Mouse (Mus musculus) cerebellum, adult 2 months (tissue): ENCODE data around the gene Bin2.

Source experiments
- CTCF ChIP-seq: fragments of 200-500 bp; IDR thresholded peaks from 2 replicates; pipeline ENCODE4 v1.5.1; 2011; ENCODE audit warnings: low read depth, mild to moderate bottlenecking, control low read depth, low read length, moderate library complexity, borderline replicate concordance; ENCODE audit not compliant: insufficient read depth
- POLR2A ChIP-seq: fragments of 200-500 bp; IDR thresholded peaks from 2 replicates; pipeline ENCODE4 v1.6.1; 2011; ENCODE audit warnings: low read length, control low read depth, borderline replicate concordance; ENCODE audit not compliant: insufficient read depth

DNA sequence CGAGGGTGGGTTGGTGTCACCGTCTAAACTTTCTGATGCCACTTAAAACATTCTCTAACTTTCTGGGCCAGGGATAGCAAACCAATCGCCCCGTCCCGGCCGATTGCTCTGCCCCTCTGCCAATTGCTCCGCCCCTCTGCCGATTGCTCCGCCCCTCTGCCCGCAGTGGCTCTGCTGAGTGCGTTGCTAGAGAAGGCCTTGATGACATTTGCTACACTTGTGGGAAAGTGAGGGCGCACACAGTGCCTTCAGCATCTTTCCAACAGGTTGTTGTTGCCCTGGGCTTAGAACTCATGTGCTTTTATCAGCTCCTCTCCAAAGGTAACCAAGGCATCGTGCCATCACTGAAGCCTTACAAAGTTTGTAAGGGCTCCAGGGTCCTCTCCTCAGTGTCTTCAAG is 15.9 kb upstream of the Bin2 start:
- no peak for TF ChIP-seq POLR2A
- TF ChIP-seq CTCF = no peak
